ENCODE assay signal across 20 mouse cellular contexts in the genomic region with DNA sequence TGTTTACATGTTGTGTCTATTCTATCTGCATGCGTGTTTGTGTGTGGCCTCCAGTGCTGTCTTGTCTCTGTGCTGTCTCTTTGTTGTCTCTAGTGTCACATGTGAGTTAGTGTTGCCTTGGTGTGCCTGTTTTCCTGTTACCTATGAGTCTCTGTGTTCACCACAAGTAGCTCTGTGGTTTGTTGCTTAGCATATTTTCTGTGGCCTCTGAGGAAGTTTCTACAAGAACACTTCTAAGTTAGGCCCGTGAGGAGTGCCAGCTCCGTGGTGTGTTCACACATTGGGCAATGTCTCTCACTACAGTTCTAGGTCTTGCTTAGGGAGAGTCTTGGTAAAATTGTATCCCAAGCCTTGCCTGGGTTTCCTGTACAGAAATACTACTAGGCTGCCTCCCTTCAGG. TPM values are rescaled to one million over a fixed set of nuclear protein-coding genes. Genes with fewer than 3 reads are reported as not detected.
A peak's percentile ranks its signal among the peaks of the same experiment; 100 is the strongest.
DNase-seq lines count a peak whose midpoint lies in the region; ATAC-seq and TF ChIP-seq lines count a peak whose summit lies in the region.
"Had no signal": no experiment of that assay in that cellular context is flagged by ENCODE, and none has a peak within 500 bp of the region (broad histone marks: within the 10 kb centered on the region; RNA-seq: fewer than 3 reads in every experiment).

No protein-coding gene starts in this region.

- no peak overlapping the region for H3K4me2 ChIP-seq in hindbrain, embryonic 16.5 days (ENCODE audit: low read length)
- no peak overlapping the region for H3K4me2 ChIP-seq in midbrain, embryonic 15.5 days
- H3K4me2 ChIP-seq: liver, embryonic 15.5 days; neural tube, embryonic 12.5 days had no signal

- no peak overlapping the region for H3K4me3 ChIP-seq in spleen, adult 2 months (ENCODE audit: extremely low read depth, insufficient read depth, insufficient read length)
- H3K4me3 ChIP-seq in hindbrain, embryonic 16.5 days (ENCODE audit: low read length): no peak overlapping the region
- no peak overlapping the region for H3K4me3 ChIP-seq in midbrain, embryonic 15.5 days
- H3K4me3 ChIP-seq: erythroblast, embryonic 14.5 days; layer of hippocampus, adult 2 months; liver, embryonic 15.5 days; midbrain, embryonic 10.5 days; neural tube, embryonic 12.5 days had no signal

- peak; percentile 11 to 55 for DNase-seq in spleen, adult 2 months (ENCODE audit: low read depth in 1 of 2, low spot score in 2 of 2)
- no peak for DNase-seq in spleen, postnatal 10 days (ENCODE audit: low spot score in 2 of 2)
- peak; percentile 46 for DNase-seq in adipocyte (ENCODE audit: low spot score)
- DNase-seq in layer of hippocampus, adult 11-12 months (ENCODE audit: low spot score): no peak
- DNase-seq: cerebellum, adult 2 months; embryo, embryonic 11 days; heart, adult 18-20 months; heart, postnatal 4 days; kidney, adult 18-20 months; left cerebral cortex, postnatal 4 days had no signal

- TF ChIP-seq POLR2A in spleen, adult 2 months (IDR thresholded peaks at IDR 0.05; ENCODE audit: low read depth, low read length): no peak

- peak; percentile 28; the same call in 1 of the 2 replicates for ATAC-seq in monocyte, adult 5-6 weeks (replicated peaks; ENCODE audit: insufficient number of reproducible peaks, low FRiP score, low TSS enrichment, poor library complexity, severe bottlenecking)
- no peak for ATAC-seq in hindbrain, embryonic 16.5 days
- no peak for ATAC-seq in midbrain, embryonic 15.5 days (replicated peaks)

- no peak for TF ChIP-seq CTCF in spleen, adult 2 months (IDR thresholded peaks at IDR 0.05; ENCODE audit: extremely low read depth, insufficient read depth, insufficient read length, insufficient replicate concordance)

- no peaks in the 10 kb centered on the region for H3K36me3 ChIP-seq in spleen, adult 2 months (ENCODE audit: control insufficient read depth, insufficient read depth, low read length)
- no peaks in the 10 kb centered on the region for H3K36me3 ChIP-seq in hindbrain, embryonic 16.5 days (ENCODE audit: control insufficient read depth, insufficient read depth, low read length)
- H3K36me3 ChIP-seq in midbrain, embryonic 15.5 days (replicated peaks): no peaks in the 10 kb centered on the region
- H3K36me3 ChIP-seq: liver, embryonic 15.5 days; midbrain, embryonic 10.5 days; neural tube, embryonic 12.5 days had no signal

- peak overlapping the region; percentile 86 for H3K27ac ChIP-seq in spleen, adult 2 months (ENCODE audit: insufficient read depth, low read length)
- no peak overlapping the region for H3K27ac ChIP-seq in hindbrain, embryonic 16.5 days (ENCODE audit: low read depth, low read length)
- H3K27ac ChIP-seq in midbrain, embryonic 15.5 days: no peak overlapping the region
- H3K27ac ChIP-seq: layer of hippocampus, adult 2 months; liver, embryonic 15.5 days; midbrain, embryonic 10.5 days; neural tube, embryonic 12.5 days had no signal

- 0 out of 2 replicates have a peak, but pooled peaks cover 5% of the 10 kb centered on the region for H3K27me3 ChIP-seq in spleen, adult 2 months (ENCODE audit: control insufficient read depth, insufficient read depth, low read length)
- H3K27me3 ChIP-seq in hindbrain, embryonic 16.5 days (replicated peaks; ENCODE audit: control insufficient read depth, insufficient read depth, low read length): peaks cover 7% of the 10 kb centered on the region; the same call in 1 of the 2 replicates
- 0 out of 2 replicates have a peak, but pooled peaks cover 7% of the 10 kb centered on the region for H3K27me3 ChIP-seq in midbrain, embryonic 15.5 days (replicated peaks)

- WGBS in spleen, adult 2 months: 23% methylated on average over 3 of the region's 3 CpGs
- 94% methylated on average over 3 of the region's 3 CpGs for WGBS in hindbrain, embryonic 16.5 days
- 84% methylated on average over 3 of the region's 3 CpGs for WGBS in midbrain, embryonic 15.5 days

- peaks cover 11% of the 10 kb centered on the region; the same call in 1 of the 2 replicates for H3K4me1 ChIP-seq in spleen, adult 2 months (ENCODE audit: control insufficient read depth, insufficient read depth, insufficient read length)
- peaks cover 7% of the 10 kb centered on the region for H3K4me1 ChIP-seq in hindbrain, embryonic 16.5 days (ENCODE audit: control insufficient read depth, insufficient read depth, low read depth, low read length)
- H3K4me1 ChIP-seq in midbrain, embryonic 15.5 days: peaks cover 7% of the 10 kb centered on the region; the same call in 1 of the 2 replicates

- H3K9me3 ChIP-seq in hindbrain, embryonic 16.5 days (ENCODE audit: control insufficient read depth, low read length): no peaks in the 10 kb centered on the region
- no peaks in the 10 kb centered on the region for H3K9me3 ChIP-seq in midbrain, embryonic 15.5 days
- H3K9me3 ChIP-seq: liver, embryonic 15.5 days; midbrain, embryonic 10.5 days; neural tube, embryonic 12.5 days had no signal

- H3K9ac ChIP-seq in hindbrain, embryonic 16.5 days (ENCODE audit: low read depth, low read length): no peak overlapping the region
- H3K9ac ChIP-seq in midbrain, embryonic 15.5 days: no peak overlapping the region
- H3K9ac ChIP-seq: liver, embryonic 15.5 days; neural tube, embryonic 12.5 days had no signal

RNA-seq across cellular contexts. Expression of a gene that starts 4.0 kb away (rescaled TPM):
- polyA plus RNA-seq in spleen, adult 2 months (2012; rRNA removed): 56.2 and 60.2 TPM in 2 replicates
- total RNA-seq in monocyte, adult 5-6 weeks (2017): 13.8 to 45.3 TPM (median 22.3 TPM) in 3 replicates
- 7.7 and 10.2 TPM in 2 replicates for polyA plus RNA-seq in hindbrain, embryonic 16.5 days (2015; fragmentation: Nextera tagmentation; extraction: Ambion mirVana)
- polyA plus RNA-seq in midbrain, embryonic 15.5 days (2015; fragmentation: Nextera tagmentation; extraction: Ambion mirVana): 9.5 and 9.8 TPM in 2 replicates

RNA-seq across cellular contexts. Expression of a gene that starts 32.3 kb away (rescaled TPM):
- 0.28 and 0.44 TPM in 2 replicates for polyA plus RNA-seq in spleen, adult 2 months (2012; rRNA removed)
- total RNA-seq in monocyte, adult 5-6 weeks (2017): 0.19 to 0.21 TPM in 2 of 3 replicates, not detected in the other
- polyA plus RNA-seq in hindbrain, embryonic 16.5 days (2015; fragmentation: Nextera tagmentation; extraction: Ambion mirVana): 0.21 and 0.50 TPM in 2 replicates
- polyA plus RNA-seq in midbrain, embryonic 15.5 days (2015; fragmentation: Nextera tagmentation; extraction: Ambion mirVana): 0.23 and 0.32 TPM in 2 replicates
- total RNA-seq: heart, postnatal 4 days; layer of hippocampus, adult 2 months; left cerebral cortex, postnatal 4 days had no signal
- polyA plus RNA-seq: erythroblast, embryonic 14.5 days had no signal

RNA-seq across cellular contexts. Expression of a gene that starts 59.1 kb away (rescaled TPM):
- polyA plus RNA-seq in spleen, adult 2 months (2012; rRNA removed): 0.42 TPM in 1 of 2 replicates, not detected in the other
- not detected in 3 replicates for total RNA-seq in monocyte, adult 5-6 weeks (2017)
- polyA plus RNA-seq in hindbrain, embryonic 16.5 days (2015; fragmentation: Nextera tagmentation; extraction: Ambion mirVana): not detected in 2 replicates
- polyA plus RNA-seq in midbrain, embryonic 15.5 days (2015; fragmentation: Nextera tagmentation; extraction: Ambion mirVana): not detected in 2 replicates
- total RNA-seq: ES-E14; heart, adult 18-20 months; heart, postnatal 4 days; layer of hippocampus, adult 2 months; left cerebral cortex, postnatal 4 days had no signal
- polyA plus RNA-seq: brain, embryonic 14.5 days; cerebellum, adult 2 months; erythroblast, embryonic 14.5 days; liver, embryonic 15.5 days; midbrain, embryonic 10.5 days; neural tube, embryonic 12.5 days had no signal

Comparison
In these comparisons a context has a peak if more than half of its experiments do, and no peak if none do; other contexts are left out.
1. DNase-seq: peak in spleen, adult 2 months (2 of 2) and adipocyte (single experiment); none in spleen, postnatal 10 days (0 of 2) and layer of hippocampus, adult 11-12 months (single experiment).